Mouse (Mus musculus) leukemia stem cell, adult 10-12 weeks (primary cell): ENCODE results near the gene Adcy6. TPM values are rescaled to one million over a fixed set of nuclear protein-coding genes. Genes with fewer than 3 reads are reported as not detected.

Experiments used
- polyA plus RNA-seq: library from polyadenylated mRNA; stranded (reverse); fragments of >175 nt; gene quantifications from 2 replicates; pipeline ENCODE4 v1.2.3, GENCODE M21; 2012; ENCODE audit warnings: low replicate concordance

The Adcy6 gene
- 28.3 and 35.6 TPM in 2 replicates for polyA plus RNA-seq

DNA sequence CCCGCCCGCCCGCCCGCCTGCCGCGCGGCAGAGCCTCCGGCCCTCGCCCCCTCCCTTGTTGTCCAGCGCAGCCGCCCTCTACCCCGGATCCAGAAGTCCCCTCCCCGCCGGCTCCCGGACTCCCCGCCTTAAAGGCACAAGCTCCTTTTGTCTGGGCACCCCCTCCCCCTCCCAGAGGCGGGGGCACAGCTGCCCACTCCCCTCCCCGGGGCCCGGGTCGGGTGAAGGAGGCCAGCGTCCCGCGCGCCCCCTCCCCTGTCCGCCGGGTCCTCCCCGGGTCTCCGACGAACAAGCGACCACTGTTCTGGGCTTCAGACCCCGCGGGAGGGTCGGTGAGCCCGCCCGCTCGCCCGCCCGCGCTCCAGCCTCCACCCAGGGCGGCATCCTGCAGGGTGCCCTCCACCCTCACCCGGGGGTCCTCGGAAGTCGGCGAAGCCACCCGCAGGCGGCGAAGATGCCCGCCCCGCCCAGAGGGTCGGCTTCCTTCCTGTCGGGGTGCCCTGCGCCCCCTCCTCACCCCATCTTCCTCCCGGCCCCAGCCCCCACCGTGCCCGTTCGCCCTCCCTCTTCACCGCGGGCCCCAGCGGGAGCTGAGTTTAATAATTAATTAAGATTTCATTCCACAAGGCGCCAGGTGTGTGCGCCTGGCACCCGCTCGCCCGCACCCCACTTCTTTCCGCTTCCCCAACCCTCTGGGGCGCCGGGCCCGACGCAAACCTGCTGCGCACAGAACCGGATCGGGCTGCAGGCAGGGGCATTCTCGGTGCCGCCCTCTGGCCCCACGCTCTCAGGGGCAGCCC lies at the start of gene Adcy6:
Adcy6 (minus strand) TSS at position 746 of the 800 bp plus-strand sequence.

GRCm38 (mm10) chr15:98630540-98630939 lies 20.7 kb upstream of the Adcy6 start, which contains the start of gene Cacnb3:
Gene Cacnb3, plus strand, starts transcription at chr15:98630840.

DNA sequence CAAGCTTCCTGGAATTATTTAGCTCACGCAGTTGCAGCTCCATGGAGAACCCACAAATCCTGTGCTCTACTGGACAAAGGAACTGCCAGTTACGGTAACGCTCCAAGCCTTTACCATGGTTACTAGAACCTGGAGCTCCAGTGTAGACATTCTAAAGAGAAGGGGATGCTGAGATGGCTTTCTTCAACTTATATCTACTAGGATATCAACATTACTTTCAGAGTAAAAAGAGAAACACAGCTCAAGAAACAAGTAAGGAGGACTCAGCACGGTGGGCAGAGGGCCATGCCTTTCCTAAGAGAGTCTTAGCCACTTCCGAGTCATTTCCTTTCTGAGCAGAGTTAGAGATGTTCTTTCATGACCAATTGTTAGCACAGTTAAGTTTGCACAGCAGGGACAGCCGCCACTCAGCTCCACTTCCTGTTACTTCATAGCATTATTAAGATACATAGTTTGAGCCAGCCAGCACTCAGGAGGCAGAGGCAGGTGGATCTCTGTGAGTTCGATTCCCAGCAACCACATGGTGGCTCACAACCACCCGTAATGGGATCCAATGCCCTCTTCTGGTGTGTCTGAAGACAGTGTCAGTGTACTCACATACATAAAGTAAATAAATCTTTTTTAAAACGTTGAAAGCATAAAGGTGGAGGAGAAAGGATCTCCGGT lies 38.9 kb downstream of the Adcy6 start, which contains the start of the genes Ccnt1 and 4930415O20Rik:
Ccnt1 (minus strand) TSS at position 51 of the 666 bp plus-strand sequence.
4930415O20Rik (plus strand) TSS at position 132 of the 666 bp plus-strand sequence.

Other genes starting within 250 kb of the Adcy6 start
- 0.09 TPM in 1 of 2 replicates, not detected in the other for gene Olfr283, start 229.1 kb downstream of the Adcy6 start, polyA plus RNA-seq
- gene Olfr282, start 178.9 kb downstream of the Adcy6 start, polyA plus RNA-seq = not detected in 2 replicates
- not detected in 2 replicates for gene Olfr281, start 157.5 kb downstream of the Adcy6 start, polyA plus RNA-seq
- 0.08 TPM in 1 of 2 replicates, not detected in the other for gene OR5BS1P, start 140.2 kb downstream of the Adcy6 start, polyA plus RNA-seq
- not detected in 2 replicates for gene Lalba, start 127.4 kb downstream of the Adcy6 start, polyA plus RNA-seq
- 0.26 TPM in 1 of 2 replicates, not detected in the other for gene Olfr279, start 117.7 kb downstream of the Adcy6 start, polyA plus RNA-seq
- 15.3 and 23.6 TPM in 2 replicates for gene Kansl2, start 75.8 kb downstream of the Adcy6 start, polyA plus RNA-seq
- gene Ccnt1, start 39.2 kb downstream of the Adcy6 start, polyA plus RNA-seq = 3.5 and 6.5 TPM in 2 replicates
- gene 4930415O20Rik, start 39.1 kb downstream of the Adcy6 start, polyA plus RNA-seq = not detected in 2 replicates
- 2.2 and 5.7 TPM in 2 replicates for gene Cacnb3, start 20.8 kb upstream of the Adcy6 start, polyA plus RNA-seq
- gene Ddx23, start 52.8 kb upstream of the Adcy6 start, polyA plus RNA-seq = 83.8 and 103 TPM in 2 replicates
- 0.23 and 0.60 TPM in 2 replicates for gene Rnd1, start 67.4 kb upstream of the Adcy6 start, polyA plus RNA-seq
- not detected in 2 replicates for gene Ccdc65, start 98.1 kb upstream of the Adcy6 start, polyA plus RNA-seq
- 2.6 and 5.6 TPM in 2 replicates for gene Fkbp11, start 118.1 kb upstream of the Adcy6 start, polyA plus RNA-seq
- 11.6 and 18.3 TPM in 2 replicates for gene Arf3, start 153.1 kb upstream of the Adcy6 start, polyA plus RNA-seq
- 0.13 TPM in 1 of 2 replicates, not detected in the other for gene Wnt10b, start 168.1 kb upstream of the Adcy6 start, polyA plus RNA-seq
- 0.28 TPM in 1 of 2 replicates, not detected in the other for gene Wnt1, start 179.8 kb upstream of the Adcy6 start, polyA plus RNA-seq
- 0.32 and 0.66 TPM in 2 replicates for gene Ddn, start 199.4 kb upstream of the Adcy6 start, polyA plus RNA-seq
- gene Prkag1, start 221.4 kb upstream of the Adcy6 start, polyA plus RNA-seq = 245 and 251 TPM in 2 replicates